Mouse (Mus musculus): ENCODE measurements at regions not wholly inside any gene's neighbourhood (a gene's known extent, or its start where the extent isn't known, plus 50 kb on each side); places are given as distances from the start of the nearest gene placed in this dataset.

DNA sequence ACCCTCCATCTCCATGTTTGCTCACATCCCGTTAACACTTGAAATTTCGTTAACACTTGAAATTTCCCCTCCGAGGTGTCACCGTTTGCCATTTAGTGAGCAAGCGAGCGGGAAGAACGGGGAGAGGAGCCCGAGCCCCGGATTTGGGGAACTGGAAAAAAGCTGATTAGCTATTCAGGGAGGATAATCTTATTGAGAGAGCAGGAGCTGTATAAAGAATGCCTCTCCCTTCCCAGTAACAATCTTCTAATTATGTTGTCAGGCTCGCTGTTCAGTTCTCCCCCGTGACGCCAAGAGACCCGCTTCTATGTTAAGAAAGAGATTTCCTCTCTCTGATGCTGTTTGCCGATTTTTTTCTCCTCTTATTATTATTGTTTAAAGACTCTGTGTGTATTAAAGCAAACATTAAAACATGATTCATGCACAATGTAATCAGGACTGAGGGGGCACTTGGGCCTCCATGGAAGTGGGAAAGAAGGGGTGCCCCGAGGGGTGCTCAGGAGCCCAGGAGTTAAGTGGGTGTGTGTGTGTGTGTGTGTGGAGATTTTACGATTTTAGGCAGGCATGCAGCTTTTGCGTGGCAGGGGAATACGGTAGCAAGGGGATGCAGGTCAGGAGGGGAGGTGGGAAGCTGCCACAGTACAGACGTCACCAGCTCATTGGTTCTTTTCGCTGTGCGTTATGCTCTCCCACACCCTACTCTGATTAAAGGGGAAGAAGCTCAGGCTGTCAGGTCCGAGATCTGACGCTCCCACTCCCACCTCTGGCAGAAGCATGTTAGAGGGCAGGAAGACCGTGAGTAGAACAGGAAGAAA is 64.2 kb upstream of the A230072I06Rik start:
- ATAC-seq (replicated peaks; ENCODE audit: poor library complexity): no peak

DNA sequence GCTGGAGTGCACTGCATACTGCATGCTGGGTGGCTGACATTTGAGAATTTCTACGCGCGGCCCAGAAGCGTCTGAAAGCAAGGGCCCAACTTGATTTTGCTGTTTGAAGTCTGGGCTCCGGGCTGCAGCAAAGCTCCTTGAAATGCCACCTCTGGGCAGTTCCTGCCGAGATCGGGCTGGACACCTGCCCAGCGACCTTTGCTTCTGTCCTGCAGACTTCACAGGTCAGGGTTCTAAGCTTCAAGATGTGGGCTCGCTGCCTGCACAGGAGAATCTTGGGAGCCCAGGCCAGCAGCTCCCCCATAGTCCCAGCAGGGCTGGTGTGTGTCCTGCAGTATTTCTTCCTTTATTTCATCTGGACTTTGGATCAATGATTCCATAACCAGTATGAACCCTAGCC is 57.1 kb upstream of the A230072I06Rik start:
- no peak for ATAC-seq (replicated peaks; ENCODE audit: poor library complexity)

DNA sequence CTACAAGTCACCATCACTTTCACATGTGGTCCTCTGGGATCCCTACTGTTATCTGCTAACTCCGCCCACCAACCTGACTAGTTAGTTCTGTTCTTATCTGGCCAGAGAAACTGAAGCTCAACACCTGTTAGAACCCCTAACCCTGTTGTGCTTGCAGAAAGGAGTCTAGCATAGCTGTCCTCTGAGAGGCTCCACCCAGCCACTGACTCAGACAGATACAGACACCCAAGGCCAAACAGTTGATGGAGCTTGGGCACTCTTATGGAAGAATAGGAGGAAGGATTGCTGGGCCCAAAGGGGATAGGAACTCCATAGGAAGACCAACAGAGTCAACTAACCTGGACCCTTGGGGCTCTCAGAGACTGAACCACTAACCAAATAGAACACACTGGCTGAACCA is 55.2 kb upstream of the A230072I06Rik start:
- no peak for ATAC-seq (replicated peaks; ENCODE audit: poor library complexity)

Measured in megakaryocyte progenitor cell, adult 5-6 weeks (primary cell).